Mouse (Mus musculus) bone marrow macrophage, adult 2 months (primary cell): ENCODE measurements at regions not wholly inside any gene's neighbourhood (a gene's known extent, or its start where the extent isn't known, plus 50 kb on each side); places are given as distances from the start of the nearest gene placed in this dataset.

Experiments
- CTCF ChIP-seq: IDR thresholded peaks from 2 replicates; pipeline ENCODE4 v1.5.1; 2012; ENCODE audit warnings: low read depth, mild to moderate bottlenecking, low read length, moderate library complexity
- POLR2A ChIP-seq: IDR thresholded peaks from 2 replicates; pipeline ENCODE4 v1.6.1; 2012; ENCODE audit warnings: mild to moderate bottlenecking, low read depth, low read length, borderline replicate concordance

DNA sequence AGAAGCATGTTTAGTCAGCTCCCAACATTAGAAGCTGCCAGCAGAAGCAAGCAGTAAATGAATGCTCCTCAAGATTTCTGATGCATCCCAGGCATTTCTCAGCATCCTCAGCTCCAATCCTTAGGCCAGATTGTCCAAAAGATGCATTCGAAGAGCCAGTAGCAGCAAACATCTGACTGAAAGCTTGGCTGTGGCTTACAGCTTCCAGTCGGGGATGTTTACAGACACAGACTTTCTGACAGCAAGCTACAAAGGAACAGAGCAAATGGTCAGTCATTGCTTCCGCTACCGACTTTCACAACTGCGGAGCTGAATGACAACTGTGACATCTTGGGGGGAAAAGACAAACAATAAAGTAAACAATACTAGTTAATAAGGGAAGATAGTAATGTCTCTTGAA is 1840.3 kb upstream of the Lrrc6 start:
- TF ChIP-seq CTCF = no peak
- no peak for TF ChIP-seq POLR2A
